Mouse (Mus musculus): ENCODE results near the gene Rcn3. TPM values are rescaled to one million over a fixed set of nuclear protein-coding genes. Genes with fewer than 3 reads are reported as not detected.

Gene Rcn3
- polyA plus RNA-seq, 1 experiment from 2014 or later, result 35.6 TPM

DNA sequence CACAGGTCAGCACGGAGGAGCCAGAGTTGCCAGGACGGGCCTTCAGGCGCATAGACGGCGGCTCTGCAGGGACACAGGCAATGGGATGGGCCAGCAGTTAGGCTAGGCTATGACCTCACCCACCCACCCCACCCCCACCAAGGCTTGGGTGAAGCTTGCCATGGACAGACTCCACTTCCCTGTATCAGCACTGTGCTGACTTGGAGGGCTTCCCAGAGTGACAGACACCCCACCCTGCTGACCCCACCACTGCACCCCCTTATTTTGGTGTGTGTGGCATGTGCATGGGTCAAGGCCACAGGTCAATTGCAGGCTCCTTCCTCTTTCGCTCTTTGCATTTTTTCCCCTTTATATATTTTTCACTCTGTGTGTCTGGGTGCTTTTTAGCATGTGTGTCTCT, 3.3 kb upstream of the Rcn3 start:
- no peaks in the 10 kb centered on the region for H3K27me3 ChIP-seq
- DNase-seq, result no peak

DNA sequence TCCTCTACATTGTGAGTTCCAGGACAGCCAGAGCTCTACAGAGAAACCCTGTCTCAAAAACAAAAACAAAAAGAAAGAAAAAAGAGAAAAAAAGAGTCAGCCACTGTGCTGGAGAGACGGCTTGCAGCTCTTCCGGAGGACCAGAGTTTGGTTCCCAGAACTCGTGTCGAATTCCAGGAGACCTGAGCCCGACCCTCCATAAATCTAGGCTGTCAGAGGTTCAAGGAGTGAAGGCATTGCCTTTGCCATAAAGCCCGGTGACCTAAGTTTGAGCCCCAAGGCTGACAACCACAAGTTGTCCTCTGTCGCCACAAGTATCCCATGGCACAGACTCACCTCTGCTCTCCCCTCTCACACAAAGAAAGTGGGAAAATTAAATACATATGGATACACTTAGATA, 2.1 kb upstream of the Rcn3 start:
- WGBS (ENCODE audit: insufficient replicate concordance), result 45% methylated on average over 7 of the region's 7 CpGs
- DNase-seq, result no peak
- no peak overlapping the region; the same call in 1 of the 2 replicates for H3K27ac ChIP-seq
- H3K4me2 ChIP-seq, result no peak overlapping the region
- no peak overlapping the region for H3K4me3 ChIP-seq (replicated peaks)
- no peak overlapping the region for H3K9ac ChIP-seq
- H3K9me3 ChIP-seq (replicated peaks), result no peaks in the 10 kb centered on the region
- no peaks in the 10 kb centered on the region for H3K27me3 ChIP-seq
- no peak for ATAC-seq (ENCODE audit: low read depth)
- peaks cover 52% of the 10 kb centered on the region for H3K4me1 ChIP-seq (replicated peaks)
- H3K36me3 ChIP-seq, result no peaks in the 10 kb centered on the region

More for the DNA sequence above, 3.3 kb upstream of the Rcn3 start:
- WGBS (ENCODE audit: insufficient replicate concordance), result 56% methylated on average over 6 of the region's 6 CpGs
- ATAC-seq (ENCODE audit: low read depth), result no peak
- Histone ChIP-seq H3K4me2 (no peak overlapping the region), H3K4me1 (replicated peaks) (peaks cover 47% of the 10 kb centered on the region), H3K27ac (no peak overlapping the region), H3K9me3 (replicated peaks) (no peaks in the 10 kb centered on the region), H3K4me3 (replicated peaks) (no peak overlapping the region), H3K36me3 (no peaks in the 10 kb centered on the region), H3K9ac (no peak overlapping the region)

GRCm38 (mm10) chr7:45093516-45093905, 1.5 kb upstream of the Rcn3 start:
- H3K36me3 ChIP-seq, result no peaks in the 10 kb centered on the region
- H3K4me3 ChIP-seq (replicated peaks), result no peak overlapping the region
- H3K4me2 ChIP-seq, result peak overlapping the region; percentile 30
- no peak for DNase-seq
- no peak for ATAC-seq (ENCODE audit: low read depth)
- 25% methylated on average over 17 of the region's 18 CpGs for WGBS (ENCODE audit: insufficient replicate concordance)
- H3K9ac ChIP-seq, result no peak overlapping the region
- H3K27me3 ChIP-seq, result no peaks in the 10 kb centered on the region
- H3K4me1 ChIP-seq (replicated peaks), result peaks cover 54% of the 10 kb centered on the region
- H3K9me3 ChIP-seq (replicated peaks), result no peaks in the 10 kb centered on the region
- H3K27ac ChIP-seq, result no peak overlapping the region; the same call in 1 of the 2 replicates

GRCm38 (mm10) chr7:45092828-45093515, 951 bp upstream of the Rcn3 start:
- Histone ChIP-seq H3K9ac (no peak overlapping the region), H3K4me3 (replicated peaks) (no peak overlapping the region), H3K36me3 (no peaks in the 10 kb centered on the region), H3K27ac (peak overlapping the region; percentile 63; the same call in 1 of the 2 replicates), H3K4me1 (replicated peaks) (peaks cover 56% of the 10 kb centered on the region), H3K9me3 (replicated peaks) (no peaks in the 10 kb centered on the region), H3K4me2 (peak overlapping the region; percentile 30), H3K27me3 (no peaks in the 10 kb centered on the region)
- DNase-seq, result no peak
- WGBS (ENCODE audit: insufficient replicate concordance), result 35% methylated on average over 12 of the region's 12 CpGs
- ATAC-seq (ENCODE audit: low read depth), result no peak

- peak; percentile 58 for ATAC-seq (ENCODE audit: low read depth)
- H3K27ac ChIP-seq, result peak overlapping the region; percentile 60
- DNase-seq, result no peak
- H3K9ac ChIP-seq, result peak overlapping the region; percentile 59
- H3K4me1 ChIP-seq (replicated peaks), result peaks cover 56% of the 10 kb centered on the region
- H3K9me3 ChIP-seq (replicated peaks), result no peaks in the 10 kb centered on the region
- peak overlapping the region; percentile 58 for H3K4me3 ChIP-seq (replicated peaks)
- H3K4me2 ChIP-seq, result peak overlapping the region; percentile 77
- H3K36me3 ChIP-seq, result 0 out of 2 replicates have a peak, but pooled peaks cover 6% of the 10 kb centered on the region
- no peaks in the 10 kb centered on the region for H3K27me3 ChIP-seq
- WGBS (ENCODE audit: insufficient replicate concordance), result 13% methylated on average over 35 of the region's 35 CpGs
Measured at GRCm38 (mm10) chr7:45091001-45091990, 725 bp downstream of the Rcn3 start.

- Histone ChIP-seq H3K4me2 (peak overlapping the region; percentile 77), H3K4me3 (replicated peaks) (peak overlapping the region; percentile 58), H3K9me3 (replicated peaks) (no peaks in the 10 kb centered on the region), H3K27me3 (no peaks in the 10 kb centered on the region), H3K4me1 (replicated peaks) (peaks cover 54% of the 10 kb centered on the region), H3K9ac (peak overlapping the region; percentile 59), H3K36me3 (0 out of 2 replicates have a peak, but pooled peaks cover 12% of the 10 kb centered on the region), H3K27ac (peak overlapping the region; percentile 60; the same call in 1 of the 2 replicates)
- peak; percentile 27; the same call in 1 of the 2 replicates for ATAC-seq (ENCODE audit: low read depth)
- WGBS (ENCODE audit: insufficient replicate concordance), result 54% methylated on average over 13 of the region's 13 CpGs
- DNase-seq, result peak; percentile 60
Measured at GRCm38 (mm10) chr7:45090251-45090977, 1.6 kb downstream of the Rcn3 start.

- no peaks in the 10 kb centered on the region for H3K27me3 ChIP-seq
- no peak overlapping the region for H3K9ac ChIP-seq
- 84% methylated on average over 17 of the region's 17 CpGs for WGBS (ENCODE audit: insufficient replicate concordance)
- DNase-seq (no peak), ATAC-seq (ENCODE audit: low read depth) (no peak)
- peaks cover 41% of the 10 kb centered on the region for H3K4me1 ChIP-seq (replicated peaks)
- H3K27ac ChIP-seq, result no peak overlapping the region
- H3K9me3 ChIP-seq (replicated peaks), result no peaks in the 10 kb centered on the region
- no peak overlapping the region for H3K4me3 ChIP-seq (replicated peaks)
- H3K36me3 ChIP-seq, result 0 out of 2 replicates have a peak, but pooled peaks cover 12% of the 10 kb centered on the region
- H3K4me2 ChIP-seq, result no peak overlapping the region
Measured at GRCm38 (mm10) chr7:45088597-45088996, 3.4 kb downstream of the Rcn3 start.

DNA sequence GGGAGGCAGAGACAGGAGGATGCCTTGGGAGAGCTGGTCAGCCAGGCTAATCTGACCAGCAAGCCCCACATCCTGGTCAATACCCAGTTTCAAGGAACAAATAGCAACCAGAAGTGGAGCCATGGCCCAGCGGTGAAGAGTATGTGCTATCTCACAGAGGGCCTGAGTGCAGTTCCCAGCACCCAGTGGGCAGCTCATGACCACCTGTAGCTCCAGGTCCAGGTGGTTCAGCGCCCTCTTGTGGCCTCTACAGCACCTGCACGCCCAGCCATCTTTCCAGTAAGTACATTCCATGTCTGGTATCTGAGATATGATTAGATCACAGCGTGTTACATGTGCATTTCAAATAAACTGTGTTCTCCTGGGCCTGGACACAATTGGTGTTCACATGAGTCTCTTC, 5.9 kb downstream of the Rcn3 start:
- no peaks in the 10 kb centered on the region for H3K9me3 ChIP-seq (replicated peaks)
- peaks cover 42% of the 10 kb centered on the region for H3K4me1 ChIP-seq (replicated peaks)
- H3K27me3 ChIP-seq, result no peaks in the 10 kb centered on the region
- H3K9ac ChIP-seq, result no peak overlapping the region
- no peak for DNase-seq
- ATAC-seq (ENCODE audit: low read depth), result no peak
- no peak overlapping the region for H3K4me3 ChIP-seq (replicated peaks)
- 0 out of 2 replicates have a peak, but pooled peaks cover 14% of the 10 kb centered on the region for H3K36me3 ChIP-seq
- no peak overlapping the region for H3K27ac ChIP-seq
- no peak overlapping the region for H3K4me2 ChIP-seq
- 60% methylated on average over 4 of the region's 4 CpGs for WGBS (ENCODE audit: insufficient replicate concordance)

DNA sequence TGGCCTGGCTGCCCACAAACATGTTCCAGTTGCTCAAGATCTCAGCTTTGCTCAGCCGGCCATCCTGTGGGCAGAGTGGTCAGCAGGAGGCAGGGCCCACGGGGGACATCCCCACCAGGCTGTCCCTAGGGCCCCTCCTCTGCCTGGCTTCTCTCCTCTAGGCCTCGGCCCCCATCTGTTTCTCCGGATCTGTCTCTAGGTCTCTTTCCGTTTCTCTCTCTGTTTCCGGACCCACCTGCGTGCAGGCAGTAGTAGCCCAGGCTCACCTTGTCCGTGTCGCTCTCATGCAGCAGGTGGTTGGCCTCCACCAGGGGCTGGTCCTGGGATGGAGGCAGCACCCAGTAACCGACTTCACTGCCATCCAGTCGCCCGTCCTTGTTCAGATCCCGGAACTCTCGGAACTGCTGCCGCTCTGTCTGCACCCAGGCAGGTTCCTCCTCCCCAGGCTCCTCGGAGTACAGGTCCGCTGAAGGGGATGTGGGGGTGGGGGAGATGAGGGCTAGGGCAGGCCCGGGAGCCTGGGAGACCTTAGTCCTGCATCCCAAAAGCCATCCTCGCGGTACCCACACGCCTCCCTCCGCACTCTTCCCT, 8.6 kb downstream of the Rcn3 start:
- 36% methylated on average over 22 of the region's 22 CpGs for WGBS (ENCODE audit: insufficient replicate concordance)
- H3K4me3 ChIP-seq (replicated peaks), result peak overlapping the region; percentile 42
- H3K36me3 ChIP-seq, result 0 out of 2 replicates have a peak, but pooled peaks cover 14% of the 10 kb centered on the region
- ATAC-seq (ENCODE audit: low read depth) (no peak; the same call in 1 of the 2 replicates), DNase-seq (no peak)
- H3K4me2 ChIP-seq, result peak overlapping the region; percentile 63
- H3K27me3 ChIP-seq, result no peaks in the 10 kb centered on the region
- H3K9me3 ChIP-seq (replicated peaks), result no peaks in the 10 kb centered on the region
- H3K27ac ChIP-seq, result peak overlapping the region; percentile 47
- H3K4me1 ChIP-seq (replicated peaks), result peaks cover 37% of the 10 kb centered on the region
- peak overlapping the region; percentile 53 for H3K9ac ChIP-seq

- Histone ChIP-seq H3K36me3 (peaks cover 17% of the 10 kb centered on the region), H3K9ac (peak overlapping the region; percentile 53), H3K9me3 (replicated peaks) (no peaks in the 10 kb centered on the region), H3K4me2 (peak overlapping the region; percentile 63), H3K27ac (peak overlapping the region; percentile 67), H3K4me3 (replicated peaks) (peak overlapping the region; percentile 42), H3K4me1 (replicated peaks) (peaks cover 36% of the 10 kb centered on the region), H3K27me3 (no peaks in the 10 kb centered on the region)
- 13% methylated on average over 25 of the region's 25 CpGs for WGBS (ENCODE audit: insufficient replicate concordance)
- ATAC-seq (ENCODE audit: low read depth), result peak; percentile 29
- no peak for DNase-seq
Measured at GRCm38 (mm10) chr7:45082401-45083299, 9.4 kb downstream of the Rcn3 start.
